Comparison of ENCODE assay signal across 8 mouse cellular contexts in genomic region chr1:34579782-34580356, GRCm38 (mm10). TPM values are rescaled to one million over a fixed set of nuclear protein-coding genes. Genes with fewer than 3 reads are reported as not detected.
A peak's percentile ranks its signal among the peaks of the same experiment; 100 is the strongest.
DNase-seq lines count a peak whose midpoint lies in the region; ATAC-seq lines count a peak whose summit lies in the region.

No protein-coding gene starts in this region.

- WGBS in limb, embryonic 10.5 days, result 1% methylated on average over 18 of the region's 18 CpGs
- WGBS in stomach, embryonic 15.5 days, result under 1% methylated on average over 18 of the region's 18 CpGs

- no peaks in the 10 kb centered on the region for H3K36me3 ChIP-seq in limb, embryonic 10.5 days
- no peaks in the 10 kb centered on the region for H3K36me3 ChIP-seq in stomach, embryonic 15.5 days

- peaks cover 37% of the 10 kb centered on the region for H3K27me3 ChIP-seq in limb, embryonic 10.5 days (ENCODE audit: low read depth, poor library complexity, severe bottlenecking)
- peaks cover 24% of the 10 kb centered on the region for H3K27me3 ChIP-seq in stomach, embryonic 15.5 days (replicated peaks)

- peak overlapping the region; percentile 71 for H3K4me2 ChIP-seq in stomach, embryonic 15.5 days

- ATAC-seq in stomach, embryonic 15.5 days (ENCODE audit: insufficient read depth, low FRiP score, low read depth), result no peak

- peak; percentile 66 for DNase-seq in cerebellum, adult 11 months
- DNase-seq in cerebellum, postnatal 4 days (ENCODE audit: low spot score in 2 of 2), result no peak
- DNase-seq in right cerebral cortex, adult 2 months (ENCODE audit: low spot score in 2 of 2), result peak; percentile 24 to 60
- no peak for DNase-seq in right cerebral cortex, postnatal 25 days
- DNase-seq in limb, embryonic 10.5 days (ENCODE audit: low spot score), result no peak
- DNase-seq in urinary bladder, postnatal 25 days (ENCODE audit: low spot score), result no peak
- no peak for DNase-seq in frontal cortex, postnatal 10 days (ENCODE audit: low spot score in 2 of 2)

- peak overlapping the region; percentile 51 for H3K4me3 ChIP-seq in limb, embryonic 10.5 days
- peak overlapping the region; percentile 36 for H3K4me3 ChIP-seq in stomach, embryonic 15.5 days (replicated peaks)

- no peak overlapping the region for H3K27ac ChIP-seq in limb, embryonic 10.5 days
- H3K27ac ChIP-seq in stomach, embryonic 15.5 days, result no peak overlapping the region

- H3K9me3 ChIP-seq in limb, embryonic 10.5 days (replicated peaks), result no peaks in the 10 kb centered on the region
- no peaks in the 10 kb centered on the region for H3K9me3 ChIP-seq in stomach, embryonic 15.5 days

- H3K9ac ChIP-seq in stomach, embryonic 15.5 days, result no peak overlapping the region

- peaks cover 13% of the 10 kb centered on the region for H3K4me1 ChIP-seq in limb, embryonic 10.5 days
- H3K4me1 ChIP-seq in stomach, embryonic 15.5 days, result 0 out of 2 replicates have a peak, but pooled peaks cover 4% of the 10 kb centered on the region

RNA-seq across cellular contexts. Expression of gene Amer3, which starts 0.4 kb away (rescaled TPM):
- not detected in 2 replicates for polyA plus RNA-seq in limb, embryonic 10.5 days (2016; fragmentation: Nextera tagmentation; extraction: Ambion mirVana)
- 0.73 and 0.75 TPM in 2 replicates for polyA plus RNA-seq in stomach, embryonic 15.5 days (2015; fragmentation: Nextera tagmentation; extraction: Ambion mirVana)

RNA-seq across cellular contexts. Expression of gene Prss40, which starts 19.1 kb away (rescaled TPM):
- polyA plus RNA-seq in limb, embryonic 10.5 days (2016; fragmentation: Nextera tagmentation; extraction: Ambion mirVana), result not detected in 2 replicates
- polyA plus RNA-seq in stomach, embryonic 15.5 days (2015; fragmentation: Nextera tagmentation; extraction: Ambion mirVana), result not detected in 2 replicates

RNA-seq across cellular contexts. Expression of gene Cfc1, which starts 44.4 kb away (rescaled TPM):
- polyA plus RNA-seq in limb, embryonic 10.5 days (2016; fragmentation: Nextera tagmentation; extraction: Ambion mirVana), result not detected in 2 replicates
- polyA plus RNA-seq in stomach, embryonic 15.5 days (2015; fragmentation: Nextera tagmentation; extraction: Ambion mirVana), result 0.30 and 0.69 TPM in 2 replicates

Comparison
In these comparisons a context has a peak if more than half of its experiments do, and no peak if none do; other contexts are left out.
1. DNase-seq: peak in cerebellum, adult 11 months (single experiment) and right cerebral cortex, adult 2 months (2 of 2); none in cerebellum, postnatal 4 days (0 of 2), right cerebral cortex, postnatal 25 days (single experiment), limb, embryonic 10.5 days (single experiment), urinary bladder, postnatal 25 days (single experiment) and frontal cortex, postnatal 10 days (0 of 2).